Mouse (Mus musculus): ENCODE results near the gene Mmp9. TPM values are rescaled to one million over a fixed set of nuclear protein-coding genes. Genes with fewer than 3 reads are reported as not detected.

Mmp9 gene
- polyA plus RNA-seq, 1 experiment from 2014 or later, result 0.33 TPM

GRCm38 (mm10) chr2:164991111-164991510, 50.5 kb downstream of the Mmp9 start:
- no peak overlapping the region for H3K4me3 ChIP-seq
- H3K4me1 ChIP-seq, result peaks cover 7% of the 10 kb centered on the region; the same call in 1 of the 2 replicates
- peaks cover 37% of the 10 kb centered on the region for H3K27me3 ChIP-seq (ENCODE audit: low read depth, poor library complexity, severe bottlenecking)
- DNase-seq (ENCODE audit: low spot score), result no peak
- no peaks in the 10 kb centered on the region for H3K9me3 ChIP-seq (replicated peaks)
- WGBS, result 81% methylated on average over 3 of the region's 3 CpGs
- no peaks in the 10 kb centered on the region for H3K36me3 ChIP-seq
- no peak overlapping the region for H3K27ac ChIP-seq

- 0 out of 2 replicates have a peak, but pooled peaks cover 1% of the 10 kb centered on the region for H3K36me3 ChIP-seq
- no peak overlapping the region for H3K4me3 ChIP-seq
- H3K27ac ChIP-seq, result no peak overlapping the region
- DNase-seq (ENCODE audit: low spot score), result no peak
- H3K27me3 ChIP-seq (ENCODE audit: low read depth, poor library complexity, severe bottlenecking), result peaks cover 44% of the 10 kb centered on the region
- no peaks in the 10 kb centered on the region for H3K9me3 ChIP-seq (replicated peaks)
- peaks cover 10% of the 10 kb centered on the region; the same call in 1 of the 2 replicates for H3K4me1 ChIP-seq
- WGBS, result 45% methylated on average over 10 of the region's 10 CpGs
Measured at GRCm38 (mm10) chr2:164991808-164992207, 51.2 kb downstream of the Mmp9 start.

DNA sequence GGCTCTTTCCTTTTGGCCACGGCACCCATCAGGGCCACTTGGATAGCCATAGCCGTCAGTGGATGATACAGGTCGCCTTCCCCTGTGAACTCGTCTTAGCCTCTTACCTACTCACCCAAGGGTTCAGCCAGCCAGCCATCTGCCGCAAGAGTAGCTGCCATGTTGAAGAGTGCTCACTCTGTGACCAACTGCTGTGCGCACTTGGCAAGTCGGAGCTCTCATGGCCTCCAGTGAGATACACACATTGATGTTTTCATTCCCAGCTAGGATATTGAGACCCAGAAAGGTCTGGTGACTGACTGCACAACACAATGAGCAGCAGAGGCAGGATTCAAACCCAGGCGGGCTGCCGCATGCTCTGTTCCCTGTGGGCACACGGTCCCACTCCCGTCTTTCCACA, 53.6 kb downstream of the Mmp9 start:
- 90% methylated on average over 11 of the region's 11 CpGs for WGBS
- Histone ChIP-seq H3K27me3 (ENCODE audit: low read depth, poor library complexity, severe bottlenecking) (peaks cover 68% of the 10 kb centered on the region), H3K9me3 (replicated peaks) (no peaks in the 10 kb centered on the region), H3K4me3 (no peak overlapping the region), H3K36me3 (peaks cover 12% of the 10 kb centered on the region), H3K4me1 (peaks cover 26% of the 10 kb centered on the region), H3K27ac (no peak overlapping the region)
- DNase-seq (ENCODE audit: low spot score), result no peak

DNA sequence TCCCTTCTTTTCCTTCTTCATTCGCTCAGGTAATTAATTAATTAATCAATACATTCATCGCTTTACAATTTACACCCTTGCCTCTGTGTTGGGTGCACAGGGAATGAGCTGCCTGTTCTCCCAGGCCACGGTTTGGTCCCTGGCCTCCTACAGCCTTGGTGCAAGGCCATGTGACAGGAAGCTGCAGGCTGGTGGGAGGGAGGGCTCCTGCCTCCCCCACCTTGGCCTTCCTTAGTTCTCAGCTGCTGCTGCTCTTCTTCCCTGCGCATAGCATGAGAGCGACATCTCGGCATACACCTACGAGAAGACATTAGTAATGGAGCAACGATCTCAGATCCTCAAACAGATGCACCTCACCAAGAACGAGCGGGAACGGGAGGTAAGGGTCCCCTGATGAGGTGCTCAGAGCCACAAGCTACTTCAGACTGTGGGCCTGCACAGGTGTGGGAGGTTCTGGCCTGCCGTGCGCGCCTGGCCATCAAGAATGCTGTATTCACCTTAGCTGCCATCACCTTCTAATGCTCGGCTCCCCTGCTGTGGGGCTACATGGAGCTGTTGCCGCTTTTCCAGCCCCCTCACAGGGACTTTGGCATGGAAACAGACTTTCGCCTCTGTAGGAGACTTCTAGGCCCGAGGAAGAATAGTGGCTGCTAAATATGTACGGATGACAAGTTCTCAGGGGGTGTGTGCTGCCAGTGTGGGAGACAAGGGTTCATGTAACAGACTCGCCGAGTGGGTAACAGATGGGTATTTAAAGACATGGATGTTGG, 54.3 kb downstream of the Mmp9 start:
- H3K27me3 ChIP-seq (ENCODE audit: low read depth, poor library complexity, severe bottlenecking), result peaks cover 75% of the 10 kb centered on the region
- DNase-seq (ENCODE audit: low spot score), result no peak
- WGBS, result 60% methylated on average over 21 of the region's 21 CpGs
- H3K4me3 ChIP-seq, result no peak overlapping the region
- no peak overlapping the region for H3K27ac ChIP-seq
- H3K9me3 ChIP-seq (replicated peaks), result no peaks in the 10 kb centered on the region
- H3K4me1 ChIP-seq, result peaks cover 26% of the 10 kb centered on the region
- peaks cover 19% of the 10 kb centered on the region for H3K36me3 ChIP-seq

DNA sequence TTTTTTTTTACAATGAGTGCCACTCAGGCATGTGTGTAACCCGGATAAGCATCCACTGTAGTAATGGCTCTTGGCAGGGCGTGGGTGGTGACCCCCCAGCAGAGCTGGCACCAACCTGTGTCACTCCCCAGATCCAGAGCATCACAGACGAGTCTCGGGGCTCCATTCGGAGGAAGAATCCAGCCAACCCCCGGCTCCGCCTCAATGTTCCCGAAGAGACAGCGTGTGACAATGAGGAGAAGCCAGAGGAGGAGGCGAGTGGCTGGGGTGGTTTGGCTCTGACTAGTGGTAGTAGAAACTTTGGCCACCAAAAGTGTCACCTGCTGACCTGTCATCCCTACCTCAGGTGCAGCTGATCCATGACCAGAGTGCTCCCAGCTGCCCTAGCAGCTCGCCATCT, 55.4 kb downstream of the Mmp9 start:
- no peak for DNase-seq (ENCODE audit: low spot score)
- peaks cover 82% of the 10 kb centered on the region for H3K27me3 ChIP-seq (ENCODE audit: low read depth, poor library complexity, severe bottlenecking)
- H3K4me3 ChIP-seq, result no peak overlapping the region
- 66% methylated on average over 11 of the region's 11 CpGs for WGBS
- peaks cover 30% of the 10 kb centered on the region for H3K36me3 ChIP-seq
- no peak overlapping the region for H3K27ac ChIP-seq
- no peaks in the 10 kb centered on the region for H3K9me3 ChIP-seq (replicated peaks)
- peaks cover 26% of the 10 kb centered on the region for H3K4me1 ChIP-seq

DNA sequence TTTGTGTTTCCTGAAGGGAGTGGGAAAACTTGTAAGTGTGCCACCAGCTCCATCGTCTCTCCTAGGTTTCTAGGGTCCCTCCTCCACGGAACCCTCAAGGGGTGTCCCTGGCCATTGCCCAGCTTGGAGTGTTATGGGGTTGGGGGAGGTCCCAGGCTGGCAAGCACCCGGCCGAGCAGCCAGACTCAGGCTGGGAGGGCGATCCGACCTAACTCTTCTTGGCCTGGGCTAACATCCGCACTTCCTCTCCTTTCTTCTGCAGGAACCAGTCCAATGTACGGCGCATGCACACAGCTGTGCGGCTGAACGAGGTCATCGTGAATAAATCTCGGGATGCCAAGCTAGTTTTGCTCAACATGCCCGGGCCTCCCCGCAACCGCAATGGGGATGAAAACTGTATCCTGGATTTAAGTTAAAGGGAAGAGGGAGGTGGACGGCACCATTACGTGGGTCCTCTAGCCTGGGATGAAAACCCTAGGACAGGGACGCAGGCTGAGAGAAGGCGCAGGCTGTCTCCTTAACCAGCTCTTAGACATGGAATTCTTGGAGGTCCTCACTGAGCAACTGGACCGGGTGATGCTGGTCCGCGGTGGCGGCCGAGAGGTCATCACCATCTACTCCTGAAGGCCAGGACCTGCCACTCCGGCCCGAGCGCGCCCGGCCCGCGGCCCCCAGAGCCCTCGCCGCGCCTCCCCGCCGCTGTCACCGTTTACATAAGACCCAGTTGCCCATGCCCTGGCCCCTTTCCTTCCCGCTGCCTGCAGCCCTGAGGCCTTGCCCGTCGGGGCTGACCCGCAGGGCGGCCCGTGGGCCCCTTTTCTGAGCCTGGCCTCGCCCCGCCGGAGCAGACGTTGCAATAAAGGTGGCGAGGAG, 56.5 kb downstream of the Mmp9 start:
- Histone ChIP-seq H3K36me3 (peaks cover 41% of the 10 kb centered on the region), H3K4me3 (peak overlapping the region; percentile 50), H3K27ac (peak overlapping the region; percentile 6; the same call in 1 of the 2 replicates), H3K9me3 (replicated peaks) (no peaks in the 10 kb centered on the region), H3K4me1 (peaks cover 26% of the 10 kb centered on the region), H3K27me3 (ENCODE audit: low read depth, poor library complexity, severe bottlenecking) (peaks cover 88% of the 10 kb centered on the region)
- peak; percentile 53 for DNase-seq (ENCODE audit: low spot score)
- WGBS, result 11% methylated on average over 49 of the region's 49 CpGs

- Histone ChIP-seq H3K4me1 (peaks cover 26% of the 10 kb centered on the region), H3K4me3 (peak overlapping the region; percentile 50), H3K27me3 (ENCODE audit: low read depth, poor library complexity, severe bottlenecking) (peaks cover 82% of the 10 kb centered on the region), H3K27ac (peak overlapping the region; percentile 6; the same call in 1 of the 2 replicates), H3K9me3 (replicated peaks) (no peaks in the 10 kb centered on the region), H3K36me3 (peaks cover 49% of the 10 kb centered on the region)
- WGBS, result 1% methylated on average over 52 of the region's 52 CpGs
- DNase-seq (ENCODE audit: low spot score), result no peak
Measured at GRCm38 (mm10) chr2:164997721-164998428, 57.3 kb downstream of the Mmp9 start.

DNA sequence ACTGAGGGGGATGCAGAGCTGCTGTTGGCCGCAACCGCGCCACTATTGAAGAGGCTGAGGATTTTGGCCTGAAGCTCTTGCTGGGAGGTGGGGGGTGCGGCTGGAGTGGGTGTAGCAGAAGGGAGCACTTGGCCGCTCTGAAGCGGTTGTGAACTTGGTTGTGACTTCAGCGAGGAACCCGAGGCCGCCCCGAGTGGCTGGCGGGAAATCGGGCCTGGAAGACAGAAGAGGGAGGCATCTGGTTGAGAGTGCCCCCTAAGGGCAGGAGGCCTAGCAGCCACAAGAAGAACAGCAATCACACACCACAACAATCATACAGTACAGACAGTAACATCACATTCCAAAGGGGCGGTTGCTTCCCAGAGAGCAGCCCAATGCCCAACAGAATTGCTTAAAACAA, 61.4 kb downstream of the Mmp9 start:
- Histone ChIP-seq H3K27ac (no peak overlapping the region), H3K36me3 (peaks cover 88% of the 10 kb centered on the region)
- 92% methylated on average over 13 of the region's 13 CpGs for WGBS

DNA sequence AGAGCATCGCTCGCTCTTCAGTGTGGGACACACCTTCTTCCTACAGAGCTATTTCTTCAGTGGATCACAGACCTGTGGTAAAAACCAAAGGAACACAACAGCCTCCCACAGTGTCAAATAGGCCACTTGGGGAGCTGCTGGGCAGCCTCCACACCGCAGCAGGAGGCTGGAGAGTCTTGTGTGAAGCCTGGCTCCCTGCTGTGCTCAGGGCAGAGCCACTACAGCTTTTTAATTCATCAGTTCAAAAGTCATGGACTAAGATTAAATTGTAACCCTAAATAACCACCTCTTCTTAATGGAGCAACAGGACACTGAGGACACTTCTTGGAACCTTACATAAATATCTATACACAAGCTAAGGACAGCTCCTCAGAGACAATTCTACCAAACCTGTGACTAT, 62.5 kb downstream of the Mmp9 start:
- WGBS, result 88% methylated on average over 3 of the region's 3 CpGs
- H3K36me3 ChIP-seq, result peaks cover 99% of the 10 kb centered on the region
- no peak for DNase-seq (ENCODE audit: low spot score)

More for the DNA sequence above, 61.4 kb downstream of the Mmp9 start:
- Histone ChIP-seq H3K4me1 (peaks cover 18% of the 10 kb centered on the region), H3K4me3 (no peak overlapping the region), H3K9me3 (replicated peaks) (no peaks in the 10 kb centered on the region), H3K27me3 (ENCODE audit: low read depth, poor library complexity, severe bottlenecking) (peaks cover 46% of the 10 kb centered on the region)
- DNase-seq (ENCODE audit: low spot score), result no peak

DNA sequence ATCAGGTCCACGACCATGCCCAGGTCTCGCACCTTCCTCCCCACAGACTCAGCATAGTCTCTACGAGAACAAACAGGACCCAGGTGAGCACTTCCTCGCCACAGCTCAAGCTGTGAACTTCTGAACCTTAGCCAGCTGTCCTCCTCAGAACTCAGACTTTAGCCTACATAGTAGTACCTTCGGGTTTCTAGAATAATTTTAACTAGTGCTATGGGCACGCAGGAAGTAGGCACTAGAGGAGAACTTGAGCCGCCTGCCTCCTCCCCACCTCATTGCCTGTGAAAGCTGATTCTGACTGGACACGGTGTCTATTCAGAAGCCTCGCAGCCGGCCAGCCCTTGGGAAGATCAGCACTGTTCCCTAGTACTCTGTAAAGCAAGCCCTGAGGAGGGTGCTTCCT, 63.7 kb downstream of the Mmp9 start:
- no peak for DNase-seq (ENCODE audit: low spot score)
- WGBS, result 82% methylated on average over 10 of the region's 10 CpGs
- peaks cover 100% of the 10 kb centered on the region for H3K36me3 ChIP-seq

More for the DNA sequence above, 62.5 kb downstream of the Mmp9 start:
- H3K27me3 ChIP-seq (ENCODE audit: low read depth, poor library complexity, severe bottlenecking), result peaks cover 34% of the 10 kb centered on the region
- H3K9me3 ChIP-seq (replicated peaks), result no peaks in the 10 kb centered on the region
- H3K27ac ChIP-seq, result no peak overlapping the region
- peaks cover 8% of the 10 kb centered on the region for H3K4me1 ChIP-seq
- no peak overlapping the region for H3K4me3 ChIP-seq

More for the DNA sequence above, 63.7 kb downstream of the Mmp9 start:
- H3K4me3 ChIP-seq, result no peak overlapping the region
- no peaks in the 10 kb centered on the region for H3K4me1 ChIP-seq
- H3K27ac ChIP-seq, result no peak overlapping the region
- H3K27me3 ChIP-seq (ENCODE audit: low read depth, poor library complexity, severe bottlenecking), result peaks cover 23% of the 10 kb centered on the region
- no peaks in the 10 kb centered on the region for H3K9me3 ChIP-seq (replicated peaks)

Measured in limb, embryonic 10.5 days (tissue).